ENCODE assay signal across 17 mouse cellular contexts in genomic region chr7:129293211-129293610, GRCm38 (mm10). TPM values are rescaled to one million over a fixed set of nuclear protein-coding genes. Genes with fewer than 3 reads are reported as not detected.
DNase-seq lines count a peak whose midpoint lies in the region; ATAC-seq and TF ChIP-seq lines count a peak whose summit lies in the region.
"Had no signal": no experiment of that assay in that cellular context is flagged by ENCODE, and none has a peak within 500 bp of the region (broad histone marks: within the 10 kb centered on the region; RNA-seq: fewer than 3 reads in every experiment).

No protein-coding gene starts in this region.

- H3K9me3 ChIP-seq in kidney, postnatal 0 days (replicated peaks; ENCODE audit: low read length), result no peaks in the 10 kb centered on the region
- no peaks in the 10 kb centered on the region for H3K9me3 ChIP-seq in kidney, embryonic 14.5 days (ENCODE audit: control insufficient read depth, low read length)
- H3K9me3 ChIP-seq in lung, postnatal 0 days (ENCODE audit: low read length), result no peaks in the 10 kb centered on the region
- H3K9me3 ChIP-seq: limb, embryonic 15.5 days; midbrain, embryonic 12.5 days had no signal

- no peak overlapping the region for H3K4me3 ChIP-seq in kidney, postnatal 0 days (replicated peaks; ENCODE audit: low read depth, low read length)
- no peak overlapping the region for H3K4me3 ChIP-seq in kidney, embryonic 14.5 days (ENCODE audit: low read length)
- no peak overlapping the region for H3K4me3 ChIP-seq in lung, postnatal 0 days (ENCODE audit: low read depth, low read length)
- H3K4me3 ChIP-seq in embryonic fibroblast, embryonic 13.5 days (ENCODE audit: insufficient read depth, low read length), result no peak overlapping the region
- H3K4me3 ChIP-seq: limb, embryonic 15.5 days; midbrain, embryonic 12.5 days had no signal

- no peak for TF ChIP-seq POLR2A in embryonic fibroblast, embryonic 13.5 days (IDR thresholded peaks at IDR 0.05; ENCODE audit: low read depth, low read length)

- peak; percentile 11 to 13 for DNase-seq in cerebellum, postnatal 14 days
- DNase-seq in kidney, postnatal 0 days (ENCODE audit: low spot score), result no peak
- DNase-seq in lung, postnatal 0 days (ENCODE audit: low spot score), result no peak
- DNase-seq in lung, postnatal 25 days (ENCODE audit: low spot score), result no peak
- no peak for DNase-seq in adrenal gland, postnatal 4 days (ENCODE audit: low spot score in 2 of 2)
- DNase-seq: cerebellum, adult 11-12 months; heart, postnatal 10 days; layer of hippocampus, adult 9-11 months had no signal

- no peak overlapping the region for H3K4me2 ChIP-seq in kidney, postnatal 0 days (ENCODE audit: low read length)
- H3K4me2 ChIP-seq in kidney, embryonic 14.5 days (replicated peaks; ENCODE audit: low read depth, low read length), result no peak overlapping the region
- no peak overlapping the region for H3K4me2 ChIP-seq in lung, postnatal 0 days (replicated peaks; ENCODE audit: low read depth, low read length)
- H3K4me2 ChIP-seq: limb, embryonic 15.5 days; midbrain, embryonic 12.5 days had no signal

- no peak for TF ChIP-seq EP300 in lung, postnatal 0 days (IDR thresholded peaks at IDR 0.05)

- no peak overlapping the region for H3K27ac ChIP-seq in kidney, postnatal 0 days
- H3K27ac ChIP-seq in kidney, embryonic 14.5 days (ENCODE audit: low read depth, low read length), result no peak overlapping the region
- H3K27ac ChIP-seq in lung, postnatal 0 days (ENCODE audit: low read length), result no peak overlapping the region
- H3K27ac ChIP-seq in embryonic fibroblast, embryonic 13.5 days (ENCODE audit: insufficient read depth, low read length), result no peak overlapping the region
- H3K27ac ChIP-seq: limb, embryonic 15.5 days; midbrain, embryonic 12.5 days had no signal

- H3K9ac ChIP-seq in kidney, postnatal 0 days (ENCODE audit: low read depth, low read length), result no peak overlapping the region
- H3K9ac ChIP-seq in kidney, embryonic 14.5 days (ENCODE audit: low read depth, low read length), result no peak overlapping the region
- no peak overlapping the region for H3K9ac ChIP-seq in lung, postnatal 0 days (replicated peaks; ENCODE audit: low read depth)
- H3K9ac ChIP-seq: limb, embryonic 15.5 days; midbrain, embryonic 12.5 days had no signal

- no peak for ATAC-seq in cerebellum, adult (ENCODE audit: insufficient number of reproducible peaks, low FRiP score, low TSS enrichment)
- no peak for ATAC-seq in kidney, postnatal 0 days (replicated peaks; ENCODE audit: low FRiP score, low read depth)
- ATAC-seq in kidney, embryonic 14.5 days (ENCODE audit: low FRiP score, low TSS enrichment), result no peak
- no peak for ATAC-seq in lung, postnatal 0 days
- ATAC-seq: forebrain, embryonic 16.5 days; inflammation-experienced regulatory T-cells, adult 6 months had no signal

- 81% methylated on average over 1 of the region's 1 CpGs for WGBS in kidney, postnatal 0 days
- 71% methylated on average over 1 of the region's 1 CpGs for WGBS in kidney, embryonic 14.5 days
- 74% methylated on average over 1 of the region's 1 CpGs for WGBS in lung, postnatal 0 days

- no peaks in the 10 kb centered on the region for H3K27me3 ChIP-seq in kidney, postnatal 0 days (ENCODE audit: insufficient read depth, low read length)
- no peaks in the 10 kb centered on the region for H3K27me3 ChIP-seq in kidney, embryonic 14.5 days (ENCODE audit: control insufficient read depth, insufficient read depth, low read length)
- H3K27me3 ChIP-seq in lung, postnatal 0 days (replicated peaks; ENCODE audit: insufficient read depth, low read length), result no peaks in the 10 kb centered on the region
- H3K27me3 ChIP-seq: limb, embryonic 15.5 days; midbrain, embryonic 12.5 days had no signal

- no peaks in the 10 kb centered on the region for H3K4me1 ChIP-seq in kidney, postnatal 0 days (replicated peaks; ENCODE audit: insufficient read depth, low read length)
- no peaks in the 10 kb centered on the region for H3K4me1 ChIP-seq in kidney, embryonic 14.5 days (ENCODE audit: control insufficient read depth, insufficient read depth, low read length)
- H3K4me1 ChIP-seq in lung, postnatal 0 days (ENCODE audit: insufficient read depth, low read depth, low read length), result no peaks in the 10 kb centered on the region
- no peaks in the 10 kb centered on the region for H3K4me1 ChIP-seq in embryonic fibroblast, embryonic 13.5 days (ENCODE audit: control insufficient read depth, insufficient read depth, low read length)
- H3K4me1 ChIP-seq: limb, embryonic 15.5 days; midbrain, embryonic 12.5 days had no signal

- H3K36me3 ChIP-seq in kidney, postnatal 0 days (ENCODE audit: insufficient read depth, low read length), result no peaks in the 10 kb centered on the region
- no peaks in the 10 kb centered on the region for H3K36me3 ChIP-seq in kidney, embryonic 14.5 days (ENCODE audit: control insufficient read depth, insufficient read depth, low read length)
- no peaks in the 10 kb centered on the region for H3K36me3 ChIP-seq in lung, postnatal 0 days (ENCODE audit: insufficient read depth, low read length)
- H3K36me3 ChIP-seq: limb, embryonic 15.5 days; midbrain, embryonic 12.5 days had no signal

- TF ChIP-seq CTCF in kidney, postnatal 0 days (IDR thresholded peaks at IDR 0.05; ENCODE audit: low read depth), result peak; percentile 58
- TF ChIP-seq CTCF in lung, postnatal 0 days (IDR thresholded peaks at IDR 0.05), result peak; percentile 56
- peak; percentile 13; the same call in 1 of the 2 replicates for TF ChIP-seq CTCF in embryonic fibroblast, embryonic 13.5 days (IDR thresholded peaks at IDR 0.05; ENCODE audit: borderline replicate concordance, insufficient read depth, low read length)

RNA-seq across cellular contexts. Expression of gene Plpp4, which starts 36.4 kb away (rescaled TPM):
- polyA plus RNA-seq in kidney, postnatal 0 days (2015; fragmentation: Nextera tagmentation; extraction: Ambion mirVana), result 2.1 and 2.4 TPM in 2 replicates
- 2.4 and 3.1 TPM in 2 replicates for polyA plus RNA-seq in kidney, embryonic 14.5 days (2014; fragmentation: Nextera tagmentation; extraction: Ambion mirVana)
- polyA plus RNA-seq in lung, postnatal 0 days (2015; fragmentation: Nextera tagmentation; extraction: Ambion mirVana), result 0.54 and 0.67 TPM in 2 replicates
- polyA plus RNA-seq in embryonic fibroblast, embryonic 13.5 days (2011; ENCODE audit: insufficient read length, low read depth, missing spikeins), result not detected in 2 replicates
- 1 to 10 TPM in 1 of 2 experiments, under 1 TPM in 1; 0.40 to 1.3 TPM for total RNA-seq in adrenal gland, postnatal 4 days (2021)
- total RNA-seq: adrenal gland, adult 18-20 months had no signal
- polyA plus RNA-seq: gonadal fat pad, adult 2 months; inflammation-experienced regulatory T-cells, adult 6 months had no signal

Comparison
In these comparisons a context has a peak if more than half of its experiments do, and no peak if none do; other contexts are left out.
1. DNase-seq: peak in cerebellum, postnatal 14 days (2 of 2); none in kidney, postnatal 0 days (single experiment), lung, postnatal 0 days (single experiment), lung, postnatal 25 days (single experiment) and adrenal gland, postnatal 4 days (0 of 2).
2. Peak in every context shown above with its lines, with median percentiles within 50 percentile points of each other: CTCF ChIP-seq.